Mouse (Mus musculus): ENCODE measurements around the gene Etv6. TPM values are rescaled to one million over a fixed set of nuclear protein-coding genes. Genes with fewer than 3 reads are reported as not detected.

Etv6 gene
- polyA plus RNA-seq, 2 experiments = 13.9 to 16.5 TPM

- TF ChIP-seq POLR2A (IDR thresholded peaks at IDR 0.05; ENCODE audit: borderline replicate concordance, extremely low read depth, insufficient read depth, insufficient read length) = no peak
- Histone ChIP-seq H3K4me1 (ENCODE audit: control insufficient read depth, insufficient read depth, low read length) (no peaks in the 10 kb centered on the region), H3K27me3 (ENCODE audit: control insufficient read depth, insufficient read depth, low read length) (no peaks in the 10 kb centered on the region), H3K36me3 (ENCODE audit: control insufficient read depth, insufficient read depth, low read length) (no peaks in the 10 kb centered on the region), H3K27ac (replicated peaks; ENCODE audit: low read depth, low read length) (no peak overlapping the region), H3K9ac (ENCODE audit: low read depth, low read length, severe bottlenecking) (no peak overlapping the region), H3K4me2 (replicated peaks; ENCODE audit: low read depth, low read length, severe bottlenecking) (no peak overlapping the region), H3K9me3 (ENCODE audit: control insufficient read depth, low read length) (no peaks in the 10 kb centered on the region), H3K4me3 (replicated peaks; ENCODE audit: low read length) (no peak overlapping the region)
- ATAC-seq (ENCODE audit: low FRiP score, low read depth) (no peak), DNase-seq (ENCODE audit: low spot score) (no peak)
- 87% methylated on average over 4 of the region's 4 CpGs for WGBS
These were observed 275.8 kb downstream of the Etv6 start for GRCm38 (mm10) chr6:134311346-134311745.

- Histone ChIP-seq H3K4me2 (replicated peaks; ENCODE audit: low read depth, low read length, severe bottlenecking) (no peak overlapping the region), H3K9me3 (ENCODE audit: control insufficient read depth, low read length) (no peaks in the 10 kb centered on the region), H3K27ac (replicated peaks; ENCODE audit: low read depth, low read length) (no peak overlapping the region), H3K4me1 (ENCODE audit: control insufficient read depth, insufficient read depth, low read length) (no peaks in the 10 kb centered on the region), H3K36me3 (ENCODE audit: control insufficient read depth, insufficient read depth, low read length) (no peaks in the 10 kb centered on the region), H3K9ac (ENCODE audit: low read depth, low read length, severe bottlenecking) (no peak overlapping the region), H3K4me3 (replicated peaks; ENCODE audit: low read length) (no peak overlapping the region), H3K27me3 (ENCODE audit: control insufficient read depth, insufficient read depth, low read length) (no peaks in the 10 kb centered on the region)
- no peak for TF ChIP-seq POLR2A (IDR thresholded peaks at IDR 0.05; ENCODE audit: borderline replicate concordance, extremely low read depth, insufficient read depth, insufficient read length)
- ATAC-seq (ENCODE audit: low FRiP score, low read depth) (no peak), DNase-seq (ENCODE audit: low spot score) (no peak)
- WGBS = 94% methylated on average over 8 of the region's 8 CpGs
These were observed 277.1 kb downstream of the Etv6 start for GRCm38 (mm10) chr6:134312571-134312970.

GRCm38 (mm10) chr6:134317371-134317770 is 281.9 kb downstream of the Etv6 start:
- H3K27ac ChIP-seq (replicated peaks; ENCODE audit: low read depth, low read length) = no peak overlapping the region
- no peak overlapping the region for H3K9ac ChIP-seq (ENCODE audit: low read depth, low read length, severe bottlenecking)
- 81% methylated on average over 13 of the region's 13 CpGs for whole genome bisulfite sequencing
- ATAC-seq (ENCODE audit: low FRiP score, low read depth) (no peak), DNase-seq (ENCODE audit: low spot score) (no peak)
- TF ChIP-seq POLR2A (IDR thresholded peaks at IDR 0.05; ENCODE audit: borderline replicate concordance, extremely low read depth, insufficient read depth, insufficient read length) = no peak
- no peaks in the 10 kb centered on the region for H3K9me3 ChIP-seq (ENCODE audit: control insufficient read depth, low read length)
- H3K4me1 ChIP-seq (ENCODE audit: control insufficient read depth, insufficient read depth, low read length) = no peaks in the 10 kb centered on the region
- H3K4me3 ChIP-seq (replicated peaks; ENCODE audit: low read length) = no peak overlapping the region
- no peaks in the 10 kb centered on the region for H3K36me3 ChIP-seq (ENCODE audit: control insufficient read depth, insufficient read depth, low read length)
- H3K4me2 ChIP-seq (replicated peaks; ENCODE audit: low read depth, low read length, severe bottlenecking) = no peak overlapping the region
- H3K27me3 ChIP-seq (ENCODE audit: control insufficient read depth, insufficient read depth, low read length) = no peaks in the 10 kb centered on the region

Other genes starting within 250 kb of the Etv6 start
- gene Kap, start 181.9 kb upstream of the Etv6 start, polyA plus RNA-seq (2012; rRNA removed) = not detected in 2 replicates
- gene Kap, start 181.9 kb upstream of the Etv6 start, polyA plus RNA-seq (2014; fragmentation: Nextera tagmentation; extraction: Ambion mirVana) = not detected in 2 replicates